ENCODE assay signal across 18 mouse cellular contexts in the genomic region with DNA sequence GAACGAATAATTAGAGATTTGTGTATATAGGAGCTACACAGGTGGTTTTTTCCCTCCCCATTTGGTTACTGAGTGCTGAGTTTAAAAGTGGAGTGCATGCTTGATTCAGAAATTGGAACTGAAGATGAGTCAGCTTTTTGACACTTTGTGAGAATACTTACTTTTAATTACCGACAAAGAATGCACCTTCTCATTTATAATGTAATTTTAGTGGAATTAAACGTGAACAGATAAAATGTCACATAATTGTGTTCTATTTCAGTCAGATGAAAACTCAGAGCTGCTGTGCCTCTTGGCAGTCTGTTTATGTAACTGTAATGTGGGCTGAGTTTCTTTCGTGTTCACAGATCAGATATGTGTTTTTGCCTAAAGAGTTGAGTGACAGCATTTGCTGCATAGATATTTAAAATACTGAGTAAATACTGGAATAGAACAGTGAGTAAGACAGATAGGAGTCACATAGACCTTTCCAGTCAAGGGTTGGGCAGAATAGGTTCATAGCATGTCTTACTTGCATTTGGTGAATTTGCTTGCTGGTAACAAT. TPM values are rescaled to one million over a fixed set of nuclear protein-coding genes. Genes with fewer than 3 reads are reported as not detected.
A peak's percentile ranks its signal among the peaks of the same experiment; 100 is the strongest.
DNase-seq lines count a peak whose midpoint lies in the region; ATAC-seq and TF ChIP-seq lines count a peak whose summit lies in the region.
"Had no signal": no experiment of that assay in that cellular context is flagged by ENCODE, and none has a peak within 500 bp of the region (broad histone marks: within the 10 kb centered on the region; RNA-seq: fewer than 3 reads in every experiment).

No protein-coding gene starts in this region.

- no peak for DNase-seq in heart, postnatal 0 days (ENCODE audit: low spot score)
- DNase-seq in heart, postnatal 36 days, result no peak
- no peak for DNase-seq in left cerebral cortex, adult 2 months (ENCODE audit: extremely low spot score in 1 of 2, low spot score in 2 of 2)
- DNase-seq in left cerebral cortex, adult 8-10 months (ENCODE audit: low spot score in 2 of 2), result no peak
- peak; percentile 51 for DNase-seq in Muller cell, postnatal 12 days (ENCODE audit: inconsistent ontology term)
- peak; percentile 69 for DNase-seq in brain, adult 2 months (ENCODE audit: low read depth, low spot score)
- DNase-seq in adrenal gland, postnatal 25 days, result no peak
- no peak for DNase-seq in thymus, adult 2 months
- DNase-seq: cerebellum, adult 11-12 months; cerebellum, adult 9-10 months; cerebellum, postnatal 25 days; gastrocnemius, postnatal 36 days; heart, adult 11 months; heart, postnatal 14 days had no signal

- H3K4me3 ChIP-seq in heart, postnatal 0 days (ENCODE audit: low read depth, low read length), result no peak overlapping the region
- no peak overlapping the region for H3K4me3 ChIP-seq in left cerebral cortex, adult 2 months
- no peak overlapping the region for H3K4me3 ChIP-seq in thymus, adult 2 months (ENCODE audit: control insufficient read depth, insufficient read depth, low read length)
- H3K4me3 ChIP-seq: embryonic facial prominence, embryonic 12.5 days; forebrain, embryonic 15.5 days; heart, embryonic 10.5 days; hindbrain, embryonic 15.5 days had no signal

- H3K36me3 ChIP-seq in heart, postnatal 0 days (replicated peaks; ENCODE audit: control insufficient read depth, insufficient read depth, low read length), result no peaks in the 10 kb centered on the region
- no peaks in the 10 kb centered on the region for H3K36me3 ChIP-seq in thymus, adult 2 months (ENCODE audit: control insufficient read depth, insufficient read depth, low read length)
- H3K36me3 ChIP-seq: embryonic facial prominence, embryonic 12.5 days; forebrain, embryonic 15.5 days; heart, embryonic 10.5 days; hindbrain, embryonic 15.5 days had no signal

- H3K9me3 ChIP-seq in heart, postnatal 0 days (replicated peaks; ENCODE audit: control insufficient read depth, low read length), result no peaks in the 10 kb centered on the region
- H3K9me3 ChIP-seq: embryonic facial prominence, embryonic 12.5 days; forebrain, embryonic 15.5 days; heart, embryonic 10.5 days; hindbrain, embryonic 15.5 days had no signal

- 54% methylated on average over 4 of the region's 4 CpGs for WGBS in heart, postnatal 0 days
- 69% methylated on average over 4 of the region's 4 CpGs for WGBS in thymus, adult 2 months

- H3K4me2 ChIP-seq in heart, postnatal 0 days (ENCODE audit: low read depth, low read length), result no peak overlapping the region
- H3K4me2 ChIP-seq: embryonic facial prominence, embryonic 12.5 days; forebrain, embryonic 15.5 days; hindbrain, embryonic 15.5 days had no signal

- no peaks in the 10 kb centered on the region for H3K27me3 ChIP-seq in heart, postnatal 0 days (ENCODE audit: control insufficient read depth, insufficient read depth, low read length)
- H3K27me3 ChIP-seq in thymus, adult 2 months (ENCODE audit: control insufficient read depth, insufficient read depth, low read length), result no peaks in the 10 kb centered on the region
- H3K27me3 ChIP-seq: embryonic facial prominence, embryonic 12.5 days; forebrain, embryonic 15.5 days; hindbrain, embryonic 15.5 days had no signal

- TF ChIP-seq CTCF in heart, postnatal 0 days (IDR thresholded peaks at IDR 0.05; ENCODE audit: low read depth), result no peak
- no peak for TF ChIP-seq CTCF in left cerebral cortex, adult 2 months (IDR thresholded peaks at IDR 0.05)
- TF ChIP-seq CTCF in thymus, adult 2 months (IDR thresholded peaks at IDR 0.05; ENCODE audit: borderline replicate concordance, control insufficient read depth, extremely low read depth, insufficient read depth, low read length, poor library complexity), result no peak

- TF ChIP-seq EP300 in heart, postnatal 0 days (IDR thresholded peaks at IDR 0.05; ENCODE audit: low read depth), result no peak

- H3K9ac ChIP-seq in heart, postnatal 0 days (replicated peaks; ENCODE audit: low read depth, low read length), result no peak overlapping the region
- H3K9ac ChIP-seq: embryonic facial prominence, embryonic 12.5 days; forebrain, embryonic 15.5 days; hindbrain, embryonic 15.5 days had no signal

- 0 out of 2 replicates have a peak overlapping the region, but pooled peaks have one; percentile 30 for H3K27ac ChIP-seq in heart, postnatal 0 days (ENCODE audit: low read depth)
- H3K27ac ChIP-seq in left cerebral cortex, adult 2 months, result peak overlapping the region; percentile 19; the same call in 1 of the 2 replicates
- no peak overlapping the region for H3K27ac ChIP-seq in thymus, adult 2 months (ENCODE audit: control insufficient read depth, insufficient read depth, low read length)
- H3K27ac ChIP-seq: embryonic facial prominence, embryonic 12.5 days; forebrain, embryonic 15.5 days; heart, embryonic 10.5 days; hindbrain, embryonic 15.5 days had no signal

- no peak for TF ChIP-seq POLR2A in thymus, adult 2 months (IDR thresholded peaks at IDR 0.05; ENCODE audit: control insufficient read depth, extremely low read depth, insufficient read depth, low read length, poor library complexity)

- no peaks in the 10 kb centered on the region; the same call in 1 of the 2 replicates for H3K4me1 ChIP-seq in heart, postnatal 0 days (ENCODE audit: control insufficient read depth, insufficient read depth)
- H3K4me1 ChIP-seq in thymus, adult 2 months (replicated peaks; ENCODE audit: control insufficient read depth, insufficient read depth, low read length), result no peaks in the 10 kb centered on the region

- intact Hi-C loops in heart, postnatal 36 days (cut with DNase I), result no loop called here
- intact Hi-C loops in left cerebral cortex, adult 2 months (cut with DNase I), result no loop called here

- ATAC-seq in heart, postnatal 0 days (ENCODE audit: insufficient read depth, low read depth), result no peak
- ATAC-seq: forebrain, embryonic 15.5 days had no signal

RNA-seq across cellular contexts. Expression of gene Arhgap32, which starts 51.9 kb away (rescaled TPM):
- total RNA-seq in heart, postnatal 0 days (2014; rRNA removed; ENCODE audit: low replicate concordance), result 9.0 and 11.4 TPM in 2 replicates
- 1.8 and 1.9 TPM in 2 replicates for polyA plus RNA-seq in heart, postnatal 0 days (2015; fragmentation: Nextera tagmentation; extraction: Ambion mirVana)
- total RNA-seq in heart, postnatal 36 days (2021), result 10 to 100 TPM; 14.4 to 23.7 TPM
- 100 to 1,000 TPM; 450 to 496 TPM for total RNA-seq in left cerebral cortex, adult 2 months (2021)
- total RNA-seq in left cerebral cortex, adult 8-10 months (2022), result 100 to 1,000 TPM; 403 to 500 (median 438) TPM
- total RNA-seq in adrenal gland, postnatal 25 days (2021), result 43.3 and 52.8 TPM in 2 replicates
- polyA plus RNA-seq in thymus, adult 2 months (2012; rRNA removed), result 1.5 and 2.3 TPM in 2 replicates

Comparison
In these comparisons a context has a peak if more than half of its experiments do, and no peak if none do; other contexts are left out.
1. DNase-seq: peak in Muller cell, postnatal 12 days (single experiment) and brain, adult 2 months (single experiment); none in heart, postnatal 0 days (single experiment), heart, postnatal 36 days (0 of 2), left cerebral cortex, adult 2 months (0 of 2), left cerebral cortex, adult 8-10 months (0 of 2), adrenal gland, postnatal 25 days (single experiment) and thymus, adult 2 months (single experiment).